Mouse (Mus musculus) cerebellum, adult 2 months (tissue): ENCODE measurements around the gene Rplp2. TPM values are rescaled to one million over a fixed set of nuclear protein-coding genes. Genes with fewer than 3 reads are reported as not detected.
"Not testable (repeated sequence)": the region's sequence is repeated elsewhere in the genome, so short reads cannot be mapped to it uniquely, and the experiment has no call there.

Experiments used
- DNase-seq, 2 experiments: peaks; one replicate each; pipeline ENCODE4 v3.0.0; 2021
- H3K27ac ChIP-seq: fragments of 200-500 bp; 2 replicates; pipeline ENCODE4 v1.5.1; 2012; ENCODE audit warnings: low read length, control low read depth, inconsistent platforms; ENCODE audit not compliant: insufficient read depth
- H3K27me3 ChIP-seq: fragments of 200-500 bp; 2 replicates; pipeline ENCODE4 v1.6.1; 2012; ENCODE audit warnings: inconsistent platforms, mild to moderate bottlenecking, low read length, moderate library complexity; ENCODE audit not compliant: control insufficient read depth, insufficient read depth
- H3K4me1 ChIP-seq: fragments of 200-500 bp; 2 replicates; pipeline ENCODE4 v1.6.1; 2011; ENCODE audit warnings: low read length; ENCODE audit not compliant: control insufficient read depth, insufficient read depth
- H3K4me3 ChIP-seq: fragments of 200-500 bp; replicated peaks from 2 replicates; pipeline ENCODE3; 2011; ENCODE audit warnings: mild to moderate bottlenecking, low read depth, low read length, control low read depth; ENCODE audit not compliant: insufficient read depth
- CTCF ChIP-seq: fragments of 200-500 bp; IDR thresholded peaks from 2 replicates; pipeline ENCODE4 v1.5.1; 2011; ENCODE audit warnings: low read depth, mild to moderate bottlenecking, control low read depth, low read length, moderate library complexity, borderline replicate concordance; ENCODE audit not compliant: insufficient read depth
- POLR2A ChIP-seq: fragments of 200-500 bp; IDR thresholded peaks from 2 replicates; pipeline ENCODE4 v1.6.1; 2011; ENCODE audit warnings: low read length, control low read depth, borderline replicate concordance; ENCODE audit not compliant: insufficient read depth
- WGBS: fragments of 180-500 bp; shearing (Covaris S2); methylation state at CpG from one replicate; pipeline ENCODE4 v1.1.7; 2018; 5-methylcytosine and 5-hydroxymethylcytosine counted together
- polyA plus RNA-seq: library from polyadenylated mRNA; depleted of rRNA; stranded (reverse); fragments of >200 nt; gene quantifications from 2 replicates; pipeline ENCODE4 v1.2.3, GENCODE M21; 2012; rRNA removed

Rplp2 gene
- 481 and 571 TPM in 2 replicates for polyA plus RNA-seq

- TF ChIP-seq POLR2A, result peak; percentile 96
- TF ChIP-seq CTCF, result no peak
- DNase-seq, result peak; percentile 94 to 97
- under 1% methylated on average over 63 of the region's 63 CpGs for WGBS
- Histone ChIP-seq H3K27me3 (no peaks in the 10 kb centered on the region), H3K4me3 (peak within 1 kb of the TSS; percentile 91), H3K27ac (peak within 1 kb of the TSS; percentile 92), H3K4me1 (peaks cover 3% of the 10 kb centered on the region)
These were observed at the start of gene Rplp2 for GRCm38 (mm10) chr7:141447110-141447991. TSS of gene Rplp2 (plus strand) at chr7:141447370.

DNA sequence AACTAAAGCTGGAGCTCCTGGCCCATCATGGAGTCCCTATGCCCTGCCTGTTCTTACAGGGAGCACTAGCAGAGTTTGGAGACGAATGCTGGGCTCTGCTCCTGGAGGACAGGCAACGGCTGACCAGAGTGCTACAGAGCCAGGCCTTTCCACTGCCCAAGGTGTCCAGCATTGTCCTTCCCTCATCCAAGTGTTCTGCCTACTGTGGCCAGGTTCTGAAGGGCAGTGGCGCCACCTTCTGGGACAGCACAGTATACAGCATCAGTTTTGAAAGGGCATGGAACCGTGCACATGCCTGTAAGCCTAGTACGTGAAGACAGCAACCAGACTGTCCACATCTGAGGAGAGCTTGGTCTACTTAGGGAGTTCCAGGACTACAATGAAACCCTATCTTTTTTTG, 43.9 kb upstream of the Rplp2 start:
- TF ChIP-seq CTCF, result peak; percentile 91
- no peak for TF ChIP-seq POLR2A
- DNase-seq, result peak; percentile 60 to 61
- WGBS, result 19% methylated on average over 5 of the region's 5 CpGs
- Histone ChIP-seq H3K27ac (no peak overlapping the region), H3K4me1 (no peaks in the 10 kb centered on the region), H3K4me3 (no peak overlapping the region), H3K27me3 (no peaks in the 10 kb centered on the region)

DNA sequence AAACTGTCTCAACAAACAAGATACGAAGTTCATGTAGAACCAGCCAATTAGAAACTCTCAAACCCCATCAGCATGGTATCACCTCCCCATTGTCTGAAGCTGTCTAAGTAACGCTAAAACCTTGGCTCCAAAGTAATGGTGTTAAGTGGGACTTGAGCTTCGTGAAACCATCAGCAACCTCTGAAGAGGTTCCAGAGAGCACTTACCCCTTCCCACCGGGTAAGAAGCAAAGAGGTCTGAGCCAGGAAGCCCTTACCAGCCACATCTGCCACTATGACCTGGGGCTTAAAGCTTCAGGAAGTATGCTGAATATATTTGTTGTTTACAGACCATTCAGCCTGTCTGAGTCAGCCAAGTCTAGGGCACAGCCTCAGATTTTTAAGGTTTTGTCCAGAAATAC, 41.7 kb upstream of the Rplp2 start:
- Histone ChIP-seq H3K4me3 (no peak overlapping the region), H3K27me3 (no peaks in the 10 kb centered on the region), H3K27ac (no peak overlapping the region), H3K4me1 (peaks cover 12% of the 10 kb centered on the region)
- TF ChIP-seq CTCF (no peak), POLR2A (no peak)
- 72% methylated on average over 4 of the region's 4 CpGs for WGBS
- no peak for DNase-seq

GRCm38 (mm10) chr7:141407670-141408069, 39.5 kb upstream of the Rplp2 start:
- not testable (repeated sequence) for H3K27me3 ChIP-seq, H3K4me3 ChIP-seq, DNase-seq, H3K27ac ChIP-seq
- WGBS, result 92% methylated on average over 7 of the region's 7 CpGs
- H3K4me1 ChIP-seq, result peaks cover 12% of the 10 kb centered on the region

GRCm38 (mm10) chr7:141408833-141409232, 38.3 kb upstream of the Rplp2 start:
- DNase-seq, result peak; percentile 94 to 97
- Histone ChIP-seq H3K4me1 (peaks cover 12% of the 10 kb centered on the region), H3K27me3 (no peaks in the 10 kb centered on the region), H3K4me3 (no peak overlapping the region), H3K27ac (peak overlapping the region; percentile 3; the same call in 1 of the 2 replicates)
- WGBS, result under 1% methylated on average over 11 of the region's 11 CpGs
- TF ChIP-seq POLR2A (no peak), CTCF (peak; percentile 94)

DNA sequence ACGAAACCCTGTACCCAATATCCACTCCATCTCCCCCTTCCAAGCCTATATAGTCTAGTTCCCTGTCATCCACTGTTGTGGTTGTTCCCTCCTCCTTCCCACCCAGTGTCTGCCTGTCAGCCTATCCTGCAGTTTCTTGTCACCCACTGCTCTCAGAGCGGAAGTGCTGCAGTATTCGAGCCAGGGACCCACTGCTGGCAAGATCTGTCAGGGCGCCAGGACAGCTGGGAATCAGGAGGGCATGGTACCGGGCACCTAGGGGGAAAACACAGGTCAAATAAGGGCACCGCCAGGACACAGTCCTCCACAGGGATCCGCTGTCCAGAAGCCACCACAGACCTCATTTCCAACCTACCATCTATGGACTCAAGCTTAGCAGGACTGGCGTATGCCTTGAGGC, 36.5 kb upstream of the Rplp2 start:
- TF ChIP-seq POLR2A (no peak), CTCF (no peak)
- H3K4me3 ChIP-seq, result no peak overlapping the region
- H3K27me3 ChIP-seq, result no peaks in the 10 kb centered on the region
- peaks cover 12% of the 10 kb centered on the region for H3K4me1 ChIP-seq
- no peak overlapping the region for H3K27ac ChIP-seq
- no peak for DNase-seq
- WGBS, result 70% methylated on average over 8 of the region's 8 CpGs

- DNase-seq, result no peak
- Histone ChIP-seq H3K4me1 (peaks cover 12% of the 10 kb centered on the region), H3K27me3 (no peaks in the 10 kb centered on the region), H3K27ac (no peak overlapping the region), H3K4me3 (no peak overlapping the region)
- 90% methylated on average over 1 of the region's 1 CpGs for WGBS
- TF ChIP-seq POLR2A (no peak), CTCF (no peak)
These were observed 35.5 kb upstream of the Rplp2 start for GRCm38 (mm10) chr7:141411667-141412066.

DNA sequence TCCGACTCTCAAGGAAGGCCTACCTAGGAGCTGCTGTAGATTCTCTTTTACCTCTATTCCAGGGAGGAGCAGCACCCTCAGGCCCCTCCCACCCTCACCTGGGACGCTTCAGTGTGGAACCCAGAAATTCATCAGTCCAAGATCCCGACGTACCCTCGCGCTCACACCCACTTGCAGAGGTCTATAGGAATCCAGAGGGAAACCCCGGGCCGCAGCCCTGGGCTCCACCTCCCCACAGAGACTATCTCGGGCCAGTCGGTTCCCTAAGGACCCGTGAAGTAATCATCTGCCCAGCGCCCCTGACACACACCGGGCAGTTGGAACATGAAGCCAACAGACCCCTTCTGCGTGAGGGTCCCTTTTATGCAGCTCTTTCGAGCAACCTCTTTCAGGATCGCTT, 33.8 kb upstream of the Rplp2 start:
- H3K4me3 ChIP-seq, result peak overlapping the region; percentile 73
- H3K4me1 ChIP-seq, result peaks cover 12% of the 10 kb centered on the region
- H3K27ac ChIP-seq, result peak overlapping the region; percentile 85
- WGBS, result 3% methylated on average over 16 of the region's 16 CpGs
- TF ChIP-seq CTCF (no peak), POLR2A (no peak)
- DNase-seq, result no peak
- no peaks in the 10 kb centered on the region for H3K27me3 ChIP-seq
